Mouse (Mus musculus): Measurements from ENCODE around the gene Zfp689.

DNA sequence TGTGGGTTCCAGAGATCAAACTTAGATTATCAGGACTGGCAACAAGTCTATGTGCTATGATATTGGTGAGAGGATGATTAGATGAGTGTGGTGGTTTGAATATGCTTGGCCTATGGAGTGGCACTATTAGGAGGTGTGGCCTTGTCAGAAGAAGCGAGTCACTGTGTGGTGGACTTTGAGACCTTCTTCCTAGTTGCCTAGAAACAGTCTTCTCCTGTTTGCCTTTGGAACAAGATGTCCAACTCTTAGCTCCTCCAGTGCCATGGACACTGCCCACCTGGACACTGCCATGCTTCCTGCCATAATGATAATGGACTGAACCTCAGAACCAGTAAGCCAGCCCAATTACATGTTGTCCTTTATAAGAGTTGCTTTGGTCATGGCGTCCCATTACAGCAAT is 23.0 kb downstream of the Zfp689 start:
- TF ChIP-seq HCFC1 (IDR thresholded peaks at IDR 0.05; ENCODE audit: borderline replicate concordance, insufficient read depth, low read length) (no peak), ZC3H11A (IDR thresholded peaks at IDR 0.05; ENCODE audit: borderline replicate concordance, low read depth, low read length) (no peak)

Measured in ES-E14 (cell line).